Mouse (Mus musculus): Measurements from ENCODE around the gene Stap1. TPM values are rescaled to one million over a fixed set of nuclear protein-coding genes. Genes with fewer than 3 reads are reported as not detected.

The Stap1 gene
- polyA plus RNA-seq, 1 experiment from 2014 or later: 0.33 TPM

DNA sequence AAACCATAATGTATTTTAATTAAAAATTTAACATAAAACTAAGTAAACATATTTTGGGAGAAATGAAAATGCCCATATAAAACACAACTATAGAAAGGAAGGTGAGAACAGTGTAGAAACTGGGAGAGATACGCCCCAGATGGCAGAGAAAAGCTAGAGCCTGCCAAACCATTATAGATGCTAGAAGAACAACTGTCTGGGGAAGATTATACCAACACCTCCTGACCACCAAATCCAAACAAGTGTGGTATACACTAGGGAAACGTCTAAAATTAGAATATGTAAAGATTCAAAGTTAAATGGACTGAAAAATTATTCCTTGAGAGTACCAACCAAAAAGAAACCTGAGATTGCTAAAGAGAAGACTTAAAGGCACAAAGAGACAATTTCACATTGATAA lies 35.1 kb downstream of the Stap1 start:
- no peak overlapping the region for H3K4me3 ChIP-seq (ENCODE audit: low read depth, low read length)
- no peak overlapping the region for H3K27ac ChIP-seq (ENCODE audit: low read length)
- no peak overlapping the region for H3K4me2 ChIP-seq (replicated peaks; ENCODE audit: low read depth, low read length)
- 0 out of 2 replicates have a peak, but pooled peaks cover 3% of the 10 kb centered on the region for H3K36me3 ChIP-seq (ENCODE audit: control insufficient read depth, insufficient read depth, low read length)
- WGBS: 82% methylated on average over 2 of the region's 2 CpGs
- H3K27me3 ChIP-seq (ENCODE audit: control insufficient read depth, insufficient read depth, low read length): no peaks in the 10 kb centered on the region
- ATAC-seq (ENCODE audit: insufficient number of reproducible peaks, insufficient read depth, low FRiP score, low read depth): no peak
- H3K9ac ChIP-seq (replicated peaks; ENCODE audit: low read depth, low read length): no peak overlapping the region
- no peaks in the 10 kb centered on the region for H3K4me1 ChIP-seq (ENCODE audit: control insufficient read depth, insufficient read depth, low read length)
- no peaks in the 10 kb centered on the region for H3K9me3 ChIP-seq (ENCODE audit: control insufficient read depth, low read depth, low read length)

DNA sequence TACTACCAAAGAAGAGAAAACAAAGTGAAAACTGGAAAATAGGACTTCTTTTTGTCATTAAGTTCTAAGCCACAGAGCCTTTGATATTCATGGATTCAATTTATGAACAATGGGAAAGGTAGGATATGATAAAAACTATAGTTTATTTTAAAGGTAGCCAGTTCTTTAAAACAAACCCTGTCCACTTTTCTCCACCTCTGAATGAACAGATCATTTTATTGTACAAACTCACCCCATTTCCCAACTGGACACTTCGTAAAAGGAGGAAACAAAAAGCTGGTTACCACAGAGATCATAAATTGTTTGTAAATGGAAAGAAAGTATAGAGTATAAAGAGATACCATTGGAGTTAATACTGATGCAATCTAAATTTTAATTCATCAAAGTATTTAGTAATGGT lies 39.5 kb downstream of the Stap1 start:
- ATAC-seq (ENCODE audit: insufficient number of reproducible peaks, insufficient read depth, low FRiP score, low read depth): no peak
- WGBS: 89% methylated on average over 1 of the region's 1 CpGs

GRCm38 (mm10) chr5:86113037-86113436 lies 41.5 kb downstream of the Stap1 start:
- Histone ChIP-seq H3K4me2 (replicated peaks; ENCODE audit: low read depth, low read length) (no peak overlapping the region), H3K9me3 (ENCODE audit: control insufficient read depth, low read depth, low read length) (no peaks in the 10 kb centered on the region), H3K4me3 (ENCODE audit: low read depth, low read length) (no peak overlapping the region), H3K36me3 (ENCODE audit: control insufficient read depth, insufficient read depth, low read length) (peaks cover 6% of the 10 kb centered on the region; the same call in 1 of the 2 replicates), H3K27me3 (ENCODE audit: control insufficient read depth, insufficient read depth, low read length) (no peaks in the 10 kb centered on the region), H3K27ac (ENCODE audit: low read length) (no peak overlapping the region), H3K9ac (replicated peaks; ENCODE audit: low read depth, low read length) (no peak overlapping the region), H3K4me1 (ENCODE audit: control insufficient read depth, insufficient read depth, low read length) (no peaks in the 10 kb centered on the region)
- 93% methylated on average over 2 of the region's 2 CpGs for WGBS
- no peak for ATAC-seq (ENCODE audit: insufficient number of reproducible peaks, insufficient read depth, low FRiP score, low read depth)

More for the DNA sequence above, 39.5 kb downstream of the Stap1 start:
- peaks cover 6% of the 10 kb centered on the region; the same call in 1 of the 2 replicates for H3K36me3 ChIP-seq (ENCODE audit: control insufficient read depth, insufficient read depth, low read length)
- H3K27me3 ChIP-seq (ENCODE audit: control insufficient read depth, insufficient read depth, low read length): no peaks in the 10 kb centered on the region
- no peak overlapping the region for H3K9ac ChIP-seq (replicated peaks; ENCODE audit: low read depth, low read length)
- no peak overlapping the region for H3K4me2 ChIP-seq (replicated peaks; ENCODE audit: low read depth, low read length)
- no peaks in the 10 kb centered on the region for H3K4me1 ChIP-seq (ENCODE audit: control insufficient read depth, insufficient read depth, low read length)
- H3K27ac ChIP-seq (ENCODE audit: low read length): no peak overlapping the region
- H3K4me3 ChIP-seq (ENCODE audit: low read depth, low read length): no peak overlapping the region
- H3K9me3 ChIP-seq (ENCODE audit: control insufficient read depth, low read depth, low read length): no peaks in the 10 kb centered on the region

DNA sequence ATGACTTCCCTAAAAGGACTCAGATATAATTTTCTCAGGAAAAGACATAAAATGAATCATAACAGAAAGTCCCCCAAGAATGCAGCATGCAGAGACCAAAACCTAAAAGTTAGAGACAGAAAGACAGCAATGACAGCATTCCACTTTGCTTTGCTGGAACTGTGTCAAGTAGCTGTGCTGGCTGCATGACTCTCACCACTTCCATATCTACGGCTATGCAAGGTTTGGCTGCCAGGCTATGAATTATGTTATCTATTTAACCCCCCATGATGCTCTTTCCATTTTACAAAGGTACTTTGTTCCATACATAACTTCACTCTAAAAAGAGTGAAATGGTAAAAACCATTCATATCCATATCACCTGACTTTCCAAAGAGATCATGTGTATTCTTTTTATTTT lies 42.5 kb downstream of the Stap1 start:
- Histone ChIP-seq H3K9ac (replicated peaks; ENCODE audit: low read depth, low read length) (no peak overlapping the region), H3K4me1 (ENCODE audit: control insufficient read depth, insufficient read depth, low read length) (no peaks in the 10 kb centered on the region), H3K27me3 (ENCODE audit: control insufficient read depth, insufficient read depth, low read length) (no peaks in the 10 kb centered on the region), H3K36me3 (ENCODE audit: control insufficient read depth, insufficient read depth, low read length) (peaks cover 15% of the 10 kb centered on the region), H3K4me2 (replicated peaks; ENCODE audit: low read depth, low read length) (no peak overlapping the region), H3K9me3 (ENCODE audit: control insufficient read depth, low read depth, low read length) (no peaks in the 10 kb centered on the region), H3K4me3 (ENCODE audit: low read depth, low read length) (no peak overlapping the region), H3K27ac (ENCODE audit: low read length) (no peak overlapping the region)
- no peak for ATAC-seq (ENCODE audit: insufficient number of reproducible peaks, insufficient read depth, low FRiP score, low read depth)
- 69% methylated on average over 1 of the region's 1 CpGs for WGBS

DNA sequence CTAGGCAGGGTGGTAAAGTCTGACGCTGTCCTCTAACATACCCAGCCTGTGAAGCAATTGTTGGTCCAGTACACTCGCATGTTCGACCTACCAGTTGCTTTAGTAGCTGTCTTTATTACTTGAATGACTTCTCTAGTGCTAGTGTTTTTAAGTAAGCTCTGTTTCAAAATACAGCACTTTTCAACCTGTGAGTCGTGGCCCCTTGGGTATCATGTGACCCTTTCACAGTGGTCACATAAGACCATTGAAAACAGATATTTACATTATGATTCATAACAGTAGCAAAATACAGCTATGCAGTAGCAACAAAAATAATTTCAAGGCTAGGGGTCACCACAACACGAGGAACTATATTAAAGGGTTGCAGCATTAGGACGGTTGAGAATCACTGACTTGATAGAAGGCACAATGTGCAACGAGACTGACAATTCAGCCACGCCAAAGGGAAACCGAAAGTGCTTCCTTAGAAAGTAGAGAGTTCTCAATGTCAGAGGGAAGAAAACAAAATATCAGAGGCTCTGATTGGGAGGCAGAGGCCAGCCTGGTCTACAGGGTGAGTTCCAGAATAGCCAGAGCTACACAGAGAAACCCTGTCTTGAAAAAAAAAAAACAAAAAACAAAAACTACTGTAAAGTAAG lies 47.0 kb downstream of the Stap1 start:
- Histone ChIP-seq H3K4me3 (ENCODE audit: low read depth, low read length) (no peak overlapping the region), H3K36me3 (ENCODE audit: control insufficient read depth, insufficient read depth, low read length) (peaks cover 24% of the 10 kb centered on the region), H3K4me2 (replicated peaks; ENCODE audit: low read depth, low read length) (no peak overlapping the region), H3K27me3 (ENCODE audit: control insufficient read depth, insufficient read depth, low read length) (no peaks in the 10 kb centered on the region), H3K4me1 (ENCODE audit: control insufficient read depth, insufficient read depth, low read length) (no peaks in the 10 kb centered on the region), H3K27ac (ENCODE audit: low read length) (no peak overlapping the region), H3K9me3 (ENCODE audit: control insufficient read depth, low read depth, low read length) (no peaks in the 10 kb centered on the region), H3K9ac (replicated peaks; ENCODE audit: low read depth, low read length) (no peak overlapping the region)
- no peak for ATAC-seq (ENCODE audit: insufficient number of reproducible peaks, insufficient read depth, low FRiP score, low read depth)
- 88% methylated on average over 9 of the region's 9 CpGs for WGBS

DNA sequence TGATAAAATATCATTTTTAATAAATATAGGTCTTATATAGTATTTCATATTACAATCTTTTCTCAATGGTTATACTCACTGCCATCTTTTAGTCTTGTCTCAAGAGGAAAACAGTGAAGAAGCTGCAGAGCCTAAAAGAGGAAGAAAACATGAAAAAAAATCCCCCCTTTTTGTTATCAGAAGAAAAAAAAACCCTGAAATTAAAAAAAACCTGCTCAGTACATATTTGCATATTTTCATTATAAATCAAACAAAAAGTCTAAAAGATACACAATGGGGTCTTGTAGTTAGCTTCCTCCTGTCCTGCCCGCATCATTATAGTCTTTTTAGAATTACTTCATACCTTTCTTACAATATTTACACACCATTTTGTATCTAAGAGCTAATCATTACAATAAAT lies 57.2 kb downstream of the Stap1 start:
- WGBS: 98% methylated on average over 1 of the region's 1 CpGs
- Histone ChIP-seq H3K27me3 (ENCODE audit: control insufficient read depth, insufficient read depth, low read length) (no peaks in the 10 kb centered on the region), H3K4me1 (ENCODE audit: control insufficient read depth, insufficient read depth, low read length) (no peaks in the 10 kb centered on the region), H3K4me3 (ENCODE audit: low read depth, low read length) (no peak overlapping the region), H3K36me3 (ENCODE audit: control insufficient read depth, insufficient read depth, low read length) (peaks cover 28% of the 10 kb centered on the region; the same call in 1 of the 2 replicates), H3K9ac (replicated peaks; ENCODE audit: low read depth, low read length) (no peak overlapping the region), H3K9me3 (ENCODE audit: control insufficient read depth, low read depth, low read length) (no peaks in the 10 kb centered on the region), H3K4me2 (replicated peaks; ENCODE audit: low read depth, low read length) (no peak overlapping the region), H3K27ac (ENCODE audit: low read length) (no peak overlapping the region)
- ATAC-seq (ENCODE audit: insufficient number of reproducible peaks, insufficient read depth, low FRiP score, low read depth): no peak

DNA sequence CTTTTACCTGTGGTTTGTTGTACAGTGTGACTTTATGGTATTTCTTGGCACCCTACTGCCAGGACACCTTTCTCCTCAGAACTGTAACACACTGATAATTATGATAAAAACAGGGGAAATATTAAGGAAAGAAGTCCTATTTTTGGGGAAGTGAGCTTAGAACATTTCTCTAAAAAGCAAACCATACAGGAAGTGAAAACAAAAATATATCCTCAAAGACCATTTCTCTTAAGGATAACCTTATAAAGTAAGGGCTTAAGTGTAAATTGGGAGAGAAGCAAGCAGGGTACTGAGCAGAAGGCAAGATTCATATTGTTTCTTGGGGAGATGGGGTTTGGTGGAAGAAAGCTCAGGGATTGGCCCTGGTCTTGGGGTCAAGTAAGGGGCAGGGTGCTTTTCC lies 58.3 kb downstream of the Stap1 start:
- Histone ChIP-seq H3K9ac (replicated peaks; ENCODE audit: low read depth, low read length) (no peak overlapping the region), H3K27ac (ENCODE audit: low read length) (no peak overlapping the region), H3K36me3 (ENCODE audit: control insufficient read depth, insufficient read depth, low read length) (peaks cover 30% of the 10 kb centered on the region; the same call in 1 of the 2 replicates), H3K27me3 (ENCODE audit: control insufficient read depth, insufficient read depth, low read length) (no peaks in the 10 kb centered on the region), H3K4me1 (ENCODE audit: control insufficient read depth, insufficient read depth, low read length) (no peaks in the 10 kb centered on the region), H3K4me3 (ENCODE audit: low read depth, low read length) (no peak overlapping the region), H3K9me3 (ENCODE audit: control insufficient read depth, low read depth, low read length) (no peaks in the 10 kb centered on the region), H3K4me2 (replicated peaks; ENCODE audit: low read depth, low read length) (no peak overlapping the region)
- no peak for ATAC-seq (ENCODE audit: insufficient number of reproducible peaks, insufficient read depth, low FRiP score, low read depth)
